Mouse (Mus musculus): ENCODE measurements at regions not wholly inside any gene's neighbourhood (a gene's known extent, or its start where the extent isn't known, plus 50 kb on each side); places are given as distances from the start of the nearest gene placed in this dataset.

DNA sequence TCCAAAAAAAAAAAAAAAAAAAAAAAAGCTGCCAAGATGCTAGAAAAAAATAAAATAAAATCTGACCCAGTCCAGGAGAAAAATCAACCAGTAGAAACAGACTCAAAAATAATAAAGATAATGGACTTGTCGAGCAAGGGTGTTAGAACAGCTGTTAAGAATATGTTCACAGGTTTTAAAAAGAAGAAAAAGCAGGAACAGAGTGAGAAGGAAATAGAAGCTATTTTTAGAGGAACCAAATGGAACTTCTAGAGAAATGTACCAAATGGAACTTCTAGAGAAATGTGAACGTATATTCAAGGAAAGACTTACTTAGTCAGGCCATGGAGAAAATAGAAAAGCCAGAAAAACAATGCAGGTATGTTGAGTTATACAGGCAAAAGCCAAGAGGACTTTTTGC lies 662.4 kb upstream of the Jmjd1c start:
- 35% methylated on average over 2 of the region's 2 CpGs for WGBS (ENCODE audit: insufficient replicate concordance)
- H3K4me1 ChIP-seq (replicated peaks; ENCODE audit: control insufficient read depth in 2 of 2, insufficient read depth in 2 of 2, low read length in 1 of 2), result no peaks in the 10 kb centered on the region
- ATAC-seq (ENCODE audit: insufficient read depth), result no peak

GRCm38 (mm10) chr10:66470684-66471083 lies 625.2 kb upstream of the Jmjd1c start:
- no peaks in the 10 kb centered on the region for H3K27me3 ChIP-seq (ENCODE audit: control insufficient read depth, insufficient read depth, low read length)
- DNase-seq (ENCODE audit: low read depth in 3 of 3, low spot score in 3 of 3) (no peak), ATAC-seq (ENCODE audit: insufficient read depth) (no peak)
- H3K27ac ChIP-seq, result no peak overlapping the region
- WGBS (ENCODE audit: insufficient replicate concordance), result 46% methylated on average over 4 of the region's 4 CpGs
- H3K36me3 ChIP-seq (replicated peaks; ENCODE audit: control insufficient read depth, insufficient read depth, low read depth), result no peaks in the 10 kb centered on the region
- H3K4me2 ChIP-seq (ENCODE audit: low read depth), result no peak overlapping the region
- no peak overlapping the region for H3K4me3 ChIP-seq (ENCODE audit: insufficient read depth in 1 of 2, low read depth in 2 of 2, low read length in 2 of 2)
- no peaks in the 10 kb centered on the region for H3K4me1 ChIP-seq (replicated peaks; ENCODE audit: control insufficient read depth in 2 of 2, insufficient read depth in 2 of 2, low read length in 1 of 2)
- H3K9me3 ChIP-seq (ENCODE audit: control insufficient read depth, low read length), result no peaks in the 10 kb centered on the region
- no peak overlapping the region for H3K9ac ChIP-seq (replicated peaks)
- no peak for TF ChIP-seq EP300 (IDR thresholded peaks at IDR 0.05; ENCODE audit: low read depth)
- no peak for TF ChIP-seq CTCF (IDR thresholded peaks at IDR 0.05; ENCODE audit: low read depth)

More for the DNA sequence above, 662.4 kb upstream of the Jmjd1c start:
- no peak overlapping the region for H3K27ac ChIP-seq
- no peak overlapping the region for H3K9ac ChIP-seq (replicated peaks)
- no peak for TF ChIP-seq CTCF (IDR thresholded peaks at IDR 0.05; ENCODE audit: low read depth)
- no peak for DNase-seq (ENCODE audit: low read depth in 3 of 3, low spot score in 3 of 3)
- H3K27me3 ChIP-seq (ENCODE audit: control insufficient read depth, insufficient read depth, low read length), result no peaks in the 10 kb centered on the region
- no peaks in the 10 kb centered on the region for H3K36me3 ChIP-seq (replicated peaks; ENCODE audit: control insufficient read depth, insufficient read depth, low read depth)
- H3K4me2 ChIP-seq (ENCODE audit: low read depth), result no peak overlapping the region
- no peaks in the 10 kb centered on the region for H3K9me3 ChIP-seq (ENCODE audit: control insufficient read depth, low read length)
- H3K4me3 ChIP-seq (ENCODE audit: insufficient read depth in 1 of 2, low read depth in 2 of 2, low read length in 2 of 2), result no peak overlapping the region

DNA sequence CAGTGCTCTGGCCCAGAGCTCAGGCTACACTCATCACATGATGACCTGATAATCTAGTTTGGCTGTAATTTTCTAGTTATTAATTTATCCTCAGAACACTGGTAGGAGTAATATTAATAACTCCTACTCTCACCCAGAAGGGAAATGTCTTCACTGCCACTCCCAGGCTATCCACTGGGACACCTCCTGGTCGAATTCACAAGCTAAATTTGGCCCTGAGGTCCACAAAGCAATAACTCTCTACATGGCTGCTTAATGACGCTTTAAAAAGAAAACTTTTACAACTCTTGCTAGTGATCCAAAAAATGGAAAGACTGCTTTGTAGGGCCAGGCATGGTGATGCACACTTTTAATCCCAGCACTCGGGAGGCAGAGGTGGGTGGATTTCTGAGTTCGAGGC lies 623.9 kb upstream of the Jmjd1c start:
- DNase-seq (ENCODE audit: low read depth in 3 of 3, low spot score in 3 of 3) (no peak), ATAC-seq (ENCODE audit: insufficient read depth) (no peak)
- no peaks in the 10 kb centered on the region for H3K36me3 ChIP-seq (replicated peaks; ENCODE audit: control insufficient read depth, insufficient read depth, low read depth)
- no peak overlapping the region for H3K9ac ChIP-seq (replicated peaks)
- no peak overlapping the region for H3K4me2 ChIP-seq (ENCODE audit: low read depth)
- 48% methylated on average over 4 of the region's 4 CpGs for WGBS (ENCODE audit: insufficient replicate concordance)
- no peak overlapping the region for H3K4me3 ChIP-seq (ENCODE audit: insufficient read depth in 1 of 2, low read depth in 2 of 2, low read length in 2 of 2)
- TF ChIP-seq EP300 (IDR thresholded peaks at IDR 0.05; ENCODE audit: low read depth) (no peak), CTCF (IDR thresholded peaks at IDR 0.05; ENCODE audit: low read depth) (no peak)
- H3K4me1 ChIP-seq (replicated peaks; ENCODE audit: control insufficient read depth in 2 of 2, insufficient read depth in 2 of 2, low read length in 1 of 2), result no peaks in the 10 kb centered on the region
- H3K27me3 ChIP-seq (ENCODE audit: control insufficient read depth, insufficient read depth, low read length), result no peaks in the 10 kb centered on the region
- no peak overlapping the region for H3K27ac ChIP-seq
- no peaks in the 10 kb centered on the region for H3K9me3 ChIP-seq (ENCODE audit: control insufficient read depth, low read length)

GRCm38 (mm10) chr10:66475187-66475735 lies 620.7 kb upstream of the Jmjd1c start:
- Histone ChIP-seq H3K27me3 (ENCODE audit: control insufficient read depth, insufficient read depth, low read length) (no peaks in the 10 kb centered on the region), H3K36me3 (replicated peaks; ENCODE audit: control insufficient read depth, insufficient read depth, low read depth) (no peaks in the 10 kb centered on the region), H3K4me1 (replicated peaks; ENCODE audit: control insufficient read depth in 2 of 2, insufficient read depth in 2 of 2, low read length in 1 of 2) (no peaks in the 10 kb centered on the region), H3K27ac (no peak overlapping the region), H3K4me3 (ENCODE audit: insufficient read depth in 1 of 2, low read depth in 2 of 2, low read length in 2 of 2) (no peak overlapping the region), H3K4me2 (ENCODE audit: low read depth) (no peak overlapping the region), H3K9me3 (ENCODE audit: control insufficient read depth, low read length) (no peaks in the 10 kb centered on the region), H3K9ac (replicated peaks) (no peak overlapping the region)
- TF ChIP-seq CTCF (IDR thresholded peaks at IDR 0.05; ENCODE audit: low read depth), result no peak
- no peak for TF ChIP-seq EP300 (IDR thresholded peaks at IDR 0.05; ENCODE audit: low read depth)
- DNase-seq (ENCODE audit: low read depth in 3 of 3, low spot score in 3 of 3) (no peak), ATAC-seq (ENCODE audit: insufficient read depth) (no peak)
- WGBS (ENCODE audit: insufficient replicate concordance), result 45% methylated on average over 1 of the region's 1 CpGs

GRCm38 (mm10) chr10:66490871-66491270 lies 605.1 kb upstream of the Jmjd1c start:
- DNase-seq (ENCODE audit: low read depth in 3 of 3, low spot score in 3 of 3), result no peak
- no peaks in the 10 kb centered on the region for H3K27me3 ChIP-seq (ENCODE audit: control insufficient read depth, insufficient read depth, low read length)
- no peak overlapping the region for H3K4me2 ChIP-seq (ENCODE audit: low read depth)
- H3K27ac ChIP-seq, result no peak overlapping the region
- no peaks in the 10 kb centered on the region for H3K4me1 ChIP-seq (replicated peaks; ENCODE audit: control insufficient read depth in 2 of 2, insufficient read depth in 2 of 2, low read length in 1 of 2)
- H3K36me3 ChIP-seq (replicated peaks; ENCODE audit: control insufficient read depth, insufficient read depth, low read depth), result no peaks in the 10 kb centered on the region
- WGBS (ENCODE audit: insufficient replicate concordance), result 63% methylated on average over 5 of the region's 5 CpGs
- no peak overlapping the region for H3K4me3 ChIP-seq (ENCODE audit: insufficient read depth in 1 of 2, low read depth in 2 of 2, low read length in 2 of 2)
- H3K9me3 ChIP-seq (ENCODE audit: control insufficient read depth, low read length), result no peaks in the 10 kb centered on the region
- TF ChIP-seq CTCF (IDR thresholded peaks at IDR 0.05; ENCODE audit: low read depth) (no peak), EP300 (IDR thresholded peaks at IDR 0.05; ENCODE audit: low read depth) (no peak)
- no peak overlapping the region for H3K9ac ChIP-seq (replicated peaks)
- ATAC-seq (ENCODE audit: insufficient read depth), result no peak

Data from liver, embryonic 14.5 days (tissue).